Mouse (Mus musculus) myocyte (in vitro differentiated cells): ENCODE measurements around the gene Ccdc106. TPM values are rescaled to one million over a fixed set of nuclear protein-coding genes. Genes with fewer than 3 reads are reported as not detected.
A peak's percentile ranks its signal among the peaks of the same experiment; 100 is the strongest.

Experiments
- H3K27me3 ChIP-seq: one replicate; pipeline ENCODE4 v1.6.1; 2011; ENCODE audit not compliant: control insufficient read depth, insufficient read depth, insufficient read length
- H3K36me3 ChIP-seq: one replicate; pipeline ENCODE4 v1.6.1; 2011; ENCODE audit not compliant: control insufficient read depth, insufficient read depth
- H3K4me2 ChIP-seq: one replicate; pipeline ENCODE4 v1.6.1; 2011; ENCODE audit warnings: low read depth, control low read depth
- H3K4me3 ChIP-seq: one replicate; pipeline ENCODE4 v1.5.1; 2011; ENCODE audit warnings: mild to moderate bottlenecking, control low read depth, moderate library complexity
- H3K79me2 ChIP-seq: one replicate; pipeline ENCODE4 v1.6.1; 2011; ENCODE audit not compliant: control insufficient read depth, insufficient read depth
- H3ac ChIP-seq: one replicate; pipeline ENCODE4 v1.6.1; 2011; ENCODE audit not compliant: control insufficient read depth, insufficient read length
- CEBPB ChIP-seq: IDR thresholded peaks from 2 replicates; pipeline ENCODE4 v1.6.1; 2011; ENCODE audit warnings: mild to moderate bottlenecking, moderate library complexity; ENCODE audit not compliant: poor library complexity, insufficient read depth, severe bottlenecking
- E2F4 ChIP-seq: IDR thresholded peaks from one replicate; pipeline ENCODE4 v1.6.1; 2011; ENCODE audit warnings: mild to moderate bottlenecking, control low read depth, moderate library complexity; ENCODE audit not compliant: insufficient read depth
- MAX ChIP-seq: IDR thresholded peaks from one replicate; pipeline ENCODE4 v1.6.1; 2011; ENCODE audit warnings: low read depth, mild to moderate bottlenecking, control low read depth
- MYOD1 ChIP-seq, 3 experiments: IDR thresholded peaks; one replicate each; pipeline ENCODE4 v1.6.1; 2011; ENCODE audit warnings: control low read depth in 2 of 3, low read depth in 2 of 3, mild to moderate bottlenecking in 2 of 3, moderate library complexity in 1 of 3; ENCODE audit not compliant: insufficient read length in 2 of 3, control insufficient read depth in 1 of 3
- MYOG ChIP-seq, 3 experiments: IDR thresholded peaks; one replicate each; pipeline ENCODE4 v1.6.1; 2011; ENCODE audit warnings: control low read depth in 2 of 3, low read depth in 2 of 3, mild to moderate bottlenecking in 2 of 3; ENCODE audit not compliant: insufficient read length in 2 of 3, control insufficient read depth in 1 of 3, insufficient read depth in 1 of 3
- POLR2A ChIP-seq: IDR thresholded peaks from one replicate; pipeline ENCODE4 v1.6.1; 2011; ENCODE audit warnings: low read depth, mild to moderate bottlenecking, control low read depth, moderate library complexity; ENCODE audit not compliant: insufficient read length
- POLR2AphosphoS2 ChIP-seq: IDR thresholded peaks from one replicate; pipeline ENCODE4 v1.6.1; 2011; ENCODE audit warnings: low read depth, control low read depth; ENCODE audit not compliant: insufficient read length
- REST ChIP-seq: IDR thresholded peaks from one replicate; pipeline ENCODE4 v1.6.1; 2011; ENCODE audit warnings: mild to moderate bottlenecking, control low read depth, moderate library complexity; ENCODE audit not compliant: insufficient read depth, insufficient read length
- SRF ChIP-seq: IDR thresholded peaks from one replicate; pipeline ENCODE4 v1.6.1; 2011; ENCODE audit warnings: low read depth; ENCODE audit not compliant: control insufficient read depth, insufficient read length
- TCF12 ChIP-seq: IDR thresholded peaks from one replicate; pipeline ENCODE4 v1.6.1; 2011; ENCODE audit warnings: mild to moderate bottlenecking, control low read depth; ENCODE audit not compliant: poor library complexity, insufficient read depth, severe bottlenecking
- TCF3 ChIP-seq: IDR thresholded peaks from one replicate; pipeline ENCODE4 v1.6.1; 2011; ENCODE audit warnings: low read depth, control low read depth; ENCODE audit not compliant: insufficient read length
- USF1 ChIP-seq: IDR thresholded peaks from one replicate; pipeline ENCODE4 v1.6.1; 2011; ENCODE audit warnings: low read depth, mild to moderate bottlenecking, control low read depth, moderate library complexity
- polyA plus RNA-seq: library from polyadenylated mRNA; unstranded; fragments of >200 nt; fragmentation: generic; extraction: Trizol; gene quantifications from one replicate; pipeline ENCODE4 v1.2.1, GENCODE M21; 2012; ENCODE audit warnings: missing spikeins

The Ccdc106 gene
- polyA plus RNA-seq, 1 experiment: 0.19 TPM

DNA sequence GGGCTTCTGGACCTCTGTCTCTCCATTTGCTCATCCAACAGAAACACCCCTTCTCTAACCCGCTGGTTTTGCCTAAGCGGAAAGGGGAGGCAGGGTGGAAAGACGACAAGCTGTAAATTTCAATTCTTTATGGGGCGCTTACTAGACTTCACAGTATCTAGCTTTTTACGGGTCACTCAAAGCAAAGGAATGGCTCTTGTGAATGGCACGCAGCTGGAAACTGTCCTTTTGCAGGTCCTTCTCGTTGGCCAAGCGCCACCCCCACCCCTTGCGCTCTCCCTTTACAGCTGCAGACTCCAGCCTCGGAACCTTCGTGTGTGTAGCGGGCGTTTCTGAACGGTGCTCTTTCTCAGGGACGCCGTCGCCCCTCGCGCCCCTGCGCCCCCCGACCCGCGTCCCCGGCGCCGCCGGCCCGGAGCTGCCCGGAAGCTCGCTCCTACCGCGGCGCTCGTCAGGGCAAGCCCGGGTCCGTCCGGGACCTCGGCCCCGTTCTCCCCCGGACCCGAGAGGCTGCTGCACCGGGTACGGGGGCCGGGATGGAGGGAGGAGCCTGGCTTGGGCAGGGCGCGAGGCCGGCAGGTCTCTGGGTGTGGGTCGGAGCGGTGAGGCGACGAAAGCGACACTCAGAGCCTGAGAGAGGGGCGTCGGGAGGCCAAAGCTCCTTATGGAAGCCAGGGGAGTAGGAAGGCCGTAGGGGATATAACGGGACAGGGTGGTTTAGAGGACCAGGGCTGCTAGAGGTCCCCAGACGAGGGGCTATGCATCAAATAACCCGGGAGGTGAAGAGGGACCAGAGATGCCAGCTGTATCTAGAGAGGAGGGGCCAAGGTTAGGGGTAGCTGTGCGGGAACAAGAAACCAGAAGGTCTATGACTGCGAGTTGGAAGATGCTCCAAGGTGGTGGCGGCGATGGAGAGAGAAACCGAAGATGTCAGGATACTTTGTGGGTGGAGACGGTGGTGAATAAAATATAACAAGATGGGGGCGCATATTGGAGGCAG is 31.1 kb downstream of the Ccdc106 start, which contains the start of gene Zfp580:
Gene Zfp580, plus strand, starts transcription at position 346 of the 1,000 bp plus-strand sequence.
- peak within 1 kb of the TSS; percentile 17 for H3ac ChIP-seq
- peak; percentile 66 for TF ChIP-seq POLR2A
- TF ChIP-seq TCF3: no peak
- peaks cover 6% of the 10 kb centered on the region for H3K27me3 ChIP-seq
- H3K36me3 ChIP-seq: no peaks in the 10 kb centered on the region
- peak within 1 kb of the TSS; percentile 87 for H3K4me2 ChIP-seq
- peak within 1 kb of the TSS; percentile 63 for H3K4me3 ChIP-seq
- peaks cover 7% of the 10 kb centered on the region for H3K79me2 ChIP-seq

- H3K27me3 ChIP-seq: peaks cover 13% of the 10 kb centered on the region
- peak overlapping the region; percentile 63 for H3K4me3 ChIP-seq
- peaks cover 7% of the 10 kb centered on the region for H3K79me2 ChIP-seq
Measured at GRCm38 (mm10) chr7:5052438-5052837, 32.1 kb downstream of the Ccdc106 start.

GRCm38 (mm10) chr7:5052931-5053343 is 32.6 kb downstream of the Ccdc106 start:
- no peaks in the 10 kb centered on the region for H3K36me3 ChIP-seq
- peak; percentile 51 for TF ChIP-seq POLR2AphosphoS2
- TF ChIP-seq CEBPB: no peak
- TF ChIP-seq SRF: no peak
- no peak for TF ChIP-seq USF1
- peaks cover 7% of the 10 kb centered on the region for H3K79me2 ChIP-seq
- no peak overlapping the region for H3K4me2 ChIP-seq
- peaks cover 13% of the 10 kb centered on the region for H3K27me3 ChIP-seq
- no peak overlapping the region for H3ac ChIP-seq
- no peak overlapping the region for H3K4me3 ChIP-seq

More at GRCm38 (mm10) chr7:5052438-5052837, 32.1 kb downstream of the Ccdc106 start:
- Histone ChIP-seq H3K4me2 (peak overlapping the region; percentile 86), H3ac (peak overlapping the region; percentile 17), H3K36me3 (no peaks in the 10 kb centered on the region)
- TF ChIP-seq TCF3 (no peak), POLR2AphosphoS2 (no peak), POLR2A (no peak), SRF (no peak), CEBPB (no peak), TCF12 (no peak), USF1 (no peak), MYOG (IDR thresholded peaks at IDR 0.05; ENCODE audit: control insufficient read depth in 1 of 3, insufficient read depth in 1 of 3, insufficient read length in 2 of 3, low read depth in 2 of 3) (no peak), REST (no peak), E2F4 (no peak), MAX (no peak), MYOD1 (IDR thresholded peaks at IDR 0.05; ENCODE audit: control insufficient read depth in 1 of 3, insufficient read length in 2 of 3, low read depth in 2 of 3) (no peak)

GRCm38 (mm10) chr7:5053456-5054179 is 33.3 kb downstream of the Ccdc106 start:
- no peak overlapping the region for H3ac ChIP-seq
- peaks cover 7% of the 10 kb centered on the region for H3K79me2 ChIP-seq
- no peak overlapping the region for H3K4me2 ChIP-seq
- H3K27me3 ChIP-seq: peaks cover 13% of the 10 kb centered on the region
- no peak overlapping the region for H3K4me3 ChIP-seq
- no peaks in the 10 kb centered on the region for H3K36me3 ChIP-seq
- TF ChIP-seq CEBPB: no peak
- no peak for TF ChIP-seq POLR2A
- TF ChIP-seq TCF12: no peak
- no peak for TF ChIP-seq MYOD1 (IDR thresholded peaks at IDR 0.05; ENCODE audit: control insufficient read depth in 1 of 3, insufficient read length in 2 of 3, low read depth in 2 of 3)

DNA sequence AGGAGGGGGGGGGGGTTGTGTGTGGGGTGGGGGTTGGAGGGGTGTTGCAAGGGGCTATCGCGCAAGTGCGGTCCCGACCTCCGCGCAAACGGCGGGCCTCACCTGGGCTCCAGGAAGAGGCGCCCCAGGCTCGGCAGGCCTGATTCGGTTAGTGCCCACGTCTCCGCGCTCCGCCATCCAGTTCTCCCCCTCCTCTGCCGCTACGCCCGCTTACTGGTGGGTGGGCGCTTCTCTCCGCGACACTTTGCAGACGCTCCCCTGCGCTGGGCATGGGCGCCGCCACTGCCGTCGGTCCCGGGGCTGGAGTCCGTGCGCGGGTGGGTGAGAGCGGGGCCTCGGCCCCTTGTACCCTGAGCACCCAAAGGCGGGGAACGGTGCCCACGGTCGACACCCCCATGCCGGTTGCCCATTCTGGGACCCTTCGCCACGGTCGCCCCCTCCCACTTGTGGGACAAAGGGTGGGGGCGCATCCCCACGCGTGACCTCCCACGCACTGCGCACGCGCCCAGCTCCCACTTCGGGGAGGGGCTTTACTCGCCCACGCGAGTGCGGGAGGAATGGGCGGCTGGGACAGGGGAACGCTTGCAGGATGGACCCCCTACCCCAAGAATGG is 36.4 kb downstream of the Ccdc106 start:
- Histone ChIP-seq H3K4me2 (no peak overlapping the region), H3K27me3 (peaks cover 13% of the 10 kb centered on the region), H3K4me3 (no peak overlapping the region), H3K79me2 (peaks cover 7% of the 10 kb centered on the region), H3K36me3 (no peaks in the 10 kb centered on the region), H3ac (no peak overlapping the region)
- TF ChIP-seq POLR2A: no peak
- TF ChIP-seq MYOD1 (IDR thresholded peaks at IDR 0.05; ENCODE audit: control insufficient read depth in 1 of 3, insufficient read length in 2 of 3, low read depth in 2 of 3): no peak
- no peak for TF ChIP-seq SRF
- TF ChIP-seq MAX: no peak
- no peak for TF ChIP-seq TCF3
- no peak for TF ChIP-seq USF1
- TF ChIP-seq E2F4: no peak
- no peak for TF ChIP-seq TCF12
- TF ChIP-seq MYOG (IDR thresholded peaks at IDR 0.05; ENCODE audit: control insufficient read depth in 1 of 3, insufficient read depth in 1 of 3, insufficient read length in 2 of 3, low read depth in 2 of 3): no peak
- no peak for TF ChIP-seq CEBPB
